Mouse (Mus musculus): ENCODE measurements around the gene Pitpnc1.

- TF ChIP-seq CTCF (IDR thresholded peaks at IDR 0.05; ENCODE audit: low read depth, low read length) (peak; percentile 28; the same call in 1 of the 2 replicates), POLR2A (IDR thresholded peaks at IDR 0.05; ENCODE audit: extremely low read depth, insufficient read depth, low read length) (no peak)
Observed at GRCm38 (mm10) chr11:107213745-107214144, 256.8 kb downstream of the Pitpnc1 start.
